Mouse (Mus musculus): ENCODE measurements around the gene Adh7. TPM values are rescaled to one million over a fixed set of nuclear protein-coding genes. Genes with fewer than 3 reads are reported as not detected.

Adh7 gene
- total RNA-seq, 1 experiment from 2014 or later: 24.3 TPM

DNA sequence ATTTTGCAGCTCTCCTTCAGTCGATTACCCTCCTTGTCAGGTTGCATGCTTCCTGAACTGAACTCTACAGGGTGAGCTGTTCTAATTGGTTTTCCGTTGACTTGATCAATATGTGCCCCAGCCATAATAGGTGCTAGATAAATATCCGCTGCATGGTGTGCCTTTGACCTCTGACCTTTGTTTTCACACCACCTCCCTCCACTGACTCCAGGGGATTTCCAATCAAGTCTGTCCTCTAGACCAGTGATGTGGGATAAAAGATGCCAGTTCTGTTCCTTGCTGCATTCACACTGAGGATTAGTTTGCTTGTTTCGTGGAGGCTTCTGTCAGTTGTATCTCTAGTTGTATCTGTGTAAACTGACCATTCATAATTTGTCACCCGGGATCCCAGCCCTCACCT lies 36.6 kb downstream of the Adh7 start:
- DNase-seq: no peak

- DNase-seq: no peak
Observed at GRCm38 (mm10) chr3:138255366-138255765, 37.8 kb downstream of the Adh7 start.

GRCm38 (mm10) chr3:138255780-138256550 lies 38.4 kb downstream of the Adh7 start:
- DNase-seq: peak; percentile 36

- DNase-seq: peak; percentile 56
Observed at GRCm38 (mm10) chr3:138260721-138261669, 43.4 kb downstream of the Adh7 start, which contains the start of gene Adh1. Adh1 (plus strand) TSS chr3:138260991.

DNA sequence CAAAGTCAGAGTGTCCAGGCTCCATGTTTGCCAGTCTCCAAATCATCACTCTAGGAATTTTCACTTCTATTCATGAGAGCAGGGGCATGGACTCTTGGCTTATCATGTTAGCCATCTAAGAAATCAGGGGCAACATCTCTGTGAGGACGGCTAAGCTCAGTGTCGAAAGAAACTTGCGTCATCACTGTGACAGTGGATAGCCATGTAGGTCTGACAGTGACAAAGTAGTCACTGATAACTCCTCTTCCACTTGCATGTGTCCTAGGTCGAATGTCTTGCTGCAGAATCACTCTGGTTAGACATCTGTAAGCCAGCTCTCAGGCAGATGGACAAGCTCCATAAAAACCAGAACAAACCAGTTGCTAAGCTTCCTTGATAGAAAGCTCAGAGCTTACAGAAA lies 45.0 kb downstream of the Adh7 start:
- peak; percentile 70 for DNase-seq

DNA sequence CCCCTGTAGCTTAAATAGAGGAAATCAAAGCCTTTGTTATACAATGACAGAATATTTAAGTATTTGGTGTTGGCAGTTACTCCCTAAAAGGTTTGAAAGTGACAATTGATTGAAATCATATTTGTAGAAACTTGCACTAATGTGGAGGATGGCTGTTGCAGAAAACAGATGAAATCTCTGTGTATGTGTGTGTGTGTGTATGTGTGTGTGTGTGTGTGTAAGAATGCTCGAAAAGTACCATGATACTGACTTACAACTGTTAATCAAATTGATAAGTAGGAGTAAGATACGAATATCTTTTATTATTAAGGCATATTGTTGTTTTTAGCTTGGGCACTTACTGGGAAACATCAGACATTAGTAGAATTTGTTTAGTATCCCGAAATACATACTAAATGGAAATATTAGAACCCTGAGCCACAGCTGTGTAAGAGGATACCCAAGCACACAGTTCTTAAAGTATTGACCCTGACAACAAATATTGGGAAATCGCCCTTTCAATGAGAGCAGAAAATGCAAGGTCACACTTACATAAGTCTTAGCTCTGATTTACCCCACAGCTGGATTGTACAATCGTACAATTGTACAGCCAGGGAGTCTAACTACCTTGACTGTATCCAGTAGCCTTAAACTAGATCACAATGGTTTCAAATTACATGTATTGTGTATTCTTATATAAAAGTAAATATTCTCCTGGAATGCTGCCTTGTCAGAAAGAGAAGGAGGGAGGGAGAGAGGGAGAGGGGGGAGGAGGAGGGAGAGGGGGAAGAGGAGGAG lies 45.8 kb downstream of the Adh7 start:
- DNase-seq: no peak

DNA sequence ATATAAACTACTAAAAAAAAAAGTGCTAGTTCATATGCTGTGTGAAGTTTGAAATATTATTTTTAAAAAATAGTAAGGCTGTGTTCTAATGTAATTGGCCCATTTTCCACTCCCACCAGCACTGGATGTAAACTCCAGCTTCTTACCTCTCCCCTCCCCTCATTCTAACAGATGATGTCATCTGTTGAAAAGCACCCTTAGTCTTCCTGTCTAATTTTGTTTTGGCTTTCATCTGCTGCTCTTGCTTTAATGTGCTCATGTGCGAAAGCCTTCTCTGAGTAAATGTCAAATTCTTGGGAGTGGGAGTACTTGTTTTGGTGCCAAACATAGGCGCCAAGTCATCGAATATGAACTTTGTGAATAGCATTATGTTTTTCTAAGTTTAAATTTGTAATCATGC lies 47.1 kb downstream of the Adh7 start:
- no peak for DNase-seq

GRCm38 (mm10) chr3:138270507-138270906 lies 52.9 kb downstream of the Adh7 start:
- no peak for DNase-seq

- no peak for DNase-seq
Observed at GRCm38 (mm10) chr3:138271297-138271696, 53.7 kb downstream of the Adh7 start.

- peak; percentile 56 for DNase-seq
Observed at GRCm38 (mm10) chr3:138273080-138273479, 55.5 kb downstream of the Adh7 start.

DNA sequence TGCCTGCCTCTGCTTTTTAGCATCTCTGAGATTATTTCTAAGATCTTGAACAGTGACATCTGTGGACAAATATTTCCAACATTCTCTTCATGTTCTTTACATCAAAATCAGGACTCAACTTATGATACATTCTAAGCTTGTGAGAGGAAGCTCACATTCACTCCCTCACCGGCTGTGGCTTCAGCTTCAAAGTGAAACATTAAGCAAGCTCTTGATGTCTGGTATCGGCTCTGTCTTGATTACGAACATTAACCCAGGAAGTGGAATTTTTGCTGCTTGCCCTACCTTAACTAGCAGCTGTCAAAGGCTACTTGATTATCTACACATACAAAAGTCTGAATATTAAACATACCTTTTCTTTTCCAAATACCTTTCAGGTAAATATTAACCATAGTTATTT lies 57.5 kb downstream of the Adh7 start:
- no peak for DNase-seq

GRCm38 (mm10) chr3:138282556-138282955 lies 65.0 kb downstream of the Adh7 start:
- no peak for DNase-seq

Other genes with a start within 250 kb of the Adh7 start
- 4.9 and 10.1 TPM in 2 replicates for gene Dapp1, start 236.2 kb upstream of the Adh7 start, total RNA-seq (2021)
- 0.04 TPM in 1 of 2 replicates, not detected in the other for gene 1110002E22Rik, start 152.7 kb upstream of the Adh7 start, total RNA-seq (2021)
- gene Gm5105, start 150.4 kb upstream of the Adh7 start, total RNA-seq (2021): not detected in 2 replicates
- 11.7 and 14.7 TPM in 2 replicates for gene Trmt10a, start 74.3 kb upstream of the Adh7 start, total RNA-seq (2021)
- gene Mttp, start 72.8 kb upstream of the Adh7 start, total RNA-seq (2021): 8.0 and 22.6 TPM in 2 replicates
- not detected in 2 replicates for gene 4930579F01Rik, start 23.9 kb upstream of the Adh7 start, total RNA-seq (2021)
- gene Adh1, start 43.2 kb downstream of the Adh7 start, total RNA-seq (2021): 3,758 and 4,029 TPM in 2 replicates
- gene Adh6a, start 95.5 kb downstream of the Adh7 start, total RNA-seq (2021): not detected in 2 replicates
- gene Adh6b, start 124.0 kb downstream of the Adh7 start, total RNA-seq (2021): 0.52 and 0.56 TPM in 2 replicates
- gene Adh4, start 197.7 kb downstream of the Adh7 start, total RNA-seq (2021): 1.6 and 13.8 TPM in 2 replicates
- 180 and 201 TPM in 2 replicates for gene Adh5, start 225.3 kb downstream of the Adh7 start, total RNA-seq (2021)